8 mouse cellular contexts compared by ENCODE assay signal in genomic region chr4:144929811-144930221, GRCm38 (mm10). TPM values are rescaled to one million over a fixed set of nuclear protein-coding genes. Genes with fewer than 3 reads are reported as not detected.
DNase-seq lines count a peak whose midpoint lies in the region; ATAC-seq lines count a peak whose summit lies in the region.

No protein-coding gene starts in this region.

- no peak overlapping the region for H3K4me2 ChIP-seq in hindbrain, embryonic 13.5 days
- no peak overlapping the region for H3K4me2 ChIP-seq in hindbrain, embryonic 11.5 days (replicated peaks; ENCODE audit: low read depth, low read length)

- no peaks in the 10 kb centered on the region for H3K36me3 ChIP-seq in hindbrain, embryonic 13.5 days
- H3K36me3 ChIP-seq in hindbrain, embryonic 11.5 days (ENCODE audit: control insufficient read depth, insufficient read depth, low read length): no peaks in the 10 kb centered on the region

- no peaks in the 10 kb centered on the region for H3K9me3 ChIP-seq in hindbrain, embryonic 13.5 days
- no peaks in the 10 kb centered on the region for H3K9me3 ChIP-seq in hindbrain, embryonic 11.5 days (ENCODE audit: control insufficient read depth, low read length)

- intact Hi-C loops in gastrocnemius, postnatal 36 days (cut with DNase I): no loop called here
- intact Hi-C loops in left cerebral cortex, postnatal 25 days (cut with DNase I): no loop called here

- DNase-seq in hindbrain, embryonic 11.5 days (ENCODE audit: low spot score): no peak
- DNase-seq in cerebellum, adult 8-10 months: peak; percentile 69
- peak; percentile 57 to 59 for DNase-seq in gastrocnemius, postnatal 36 days
- DNase-seq in kidney, adult 11 months: peak; percentile 93
- DNase-seq in left cerebral cortex, postnatal 25 days (ENCODE audit: low spot score in 2 of 2): peak; percentile 45 to 73
- peak; percentile 74 for DNase-seq in ovary, postnatal 36 days (ENCODE audit: low spot score)
- no peak for DNase-seq in thymus, postnatal 10 days (ENCODE audit: low spot score in 2 of 2)

- no peaks in the 10 kb centered on the region for H3K27me3 ChIP-seq in hindbrain, embryonic 13.5 days
- no peaks in the 10 kb centered on the region for H3K27me3 ChIP-seq in hindbrain, embryonic 11.5 days (ENCODE audit: control insufficient read depth, insufficient read depth, low read length)

- ATAC-seq in hindbrain, embryonic 13.5 days (ENCODE audit: low FRiP score): peak; percentile 76
- ATAC-seq in hindbrain, embryonic 11.5 days (ENCODE audit: low FRiP score): no peak

- peaks cover 10% of the 10 kb centered on the region; the same call in 1 of the 2 replicates for H3K4me1 ChIP-seq in hindbrain, embryonic 13.5 days (replicated peaks)
- H3K4me1 ChIP-seq in hindbrain, embryonic 11.5 days (replicated peaks; ENCODE audit: control insufficient read depth, insufficient read depth, low read length): no peaks in the 10 kb centered on the region

- H3K9ac ChIP-seq in hindbrain, embryonic 13.5 days: no peak overlapping the region
- no peak overlapping the region for H3K9ac ChIP-seq in hindbrain, embryonic 11.5 days (ENCODE audit: low read depth, low read length)

- no peak overlapping the region for H3K4me3 ChIP-seq in hindbrain, embryonic 13.5 days
- H3K4me3 ChIP-seq in hindbrain, embryonic 11.5 days (ENCODE audit: low read depth, low read length): no peak overlapping the region

- WGBS in hindbrain, embryonic 13.5 days: 83% methylated on average over 1 of the region's 1 CpGs
- WGBS in hindbrain, embryonic 11.5 days: 95% methylated on average over 1 of the region's 1 CpGs

- no peak overlapping the region for H3K27ac ChIP-seq in hindbrain, embryonic 13.5 days
- H3K27ac ChIP-seq in hindbrain, embryonic 11.5 days (ENCODE audit: low read depth, low read length): no peak overlapping the region

RNA-seq across cellular contexts. Expression of gene Dhrs3, which starts 37.2 kb away (rescaled TPM):
- polyA plus RNA-seq in hindbrain, embryonic 13.5 days (2015; fragmentation: Nextera tagmentation; extraction: Ambion mirVana): 34.9 and 41.9 TPM in 2 replicates
- polyA plus RNA-seq in hindbrain, embryonic 11.5 days (2014; fragmentation: Nextera tagmentation; extraction: Ambion mirVana): 21.5 and 36.4 TPM in 2 replicates
- total RNA-seq in gastrocnemius, postnatal 36 days (2021): 10 to 100 TPM; 30.4 to 45.8 TPM
- 10 to 100 TPM; 29.6 to 35.8 TPM for total RNA-seq in left cerebral cortex, postnatal 25 days (2021)

Comparison
In these comparisons a context has a peak if more than half of its experiments do, and no peak if none do; other contexts are left out.
1. DNase-seq: peak in cerebellum, adult 8-10 months (single experiment), gastrocnemius, postnatal 36 days (2 of 2), kidney, adult 11 months (single experiment), left cerebral cortex, postnatal 25 days (2 of 2) and ovary, postnatal 36 days (single experiment); none in hindbrain, embryonic 11.5 days (single experiment) and thymus, postnatal 10 days (0 of 2).